Mouse (Mus musculus) stomach, postnatal 0 days (tissue): ENCODE data around the gene Atp8b3. TPM values are rescaled to one million over a fixed set of nuclear protein-coding genes. Genes with fewer than 3 reads are reported as not detected.

ENCODE experiments used
- ATAC-seq: fragments of 200-750 bp; cut with Nextera tagmentation; 2 replicates; pipeline ENCODE4 v1.8.0; 2017; ENCODE audit not compliant: low FRiP score, low TSS enrichment
- DNase-seq: peaks from one replicate; pipeline ENCODE4 v3.0.0-alpha.2; 2016; ENCODE audit warnings: low spot score
- H3K27ac ChIP-seq: fragments of 300-500 bp; sonication (generic); replicated peaks from 2 replicates; pipeline ENCODE4 v1.5.1; 2014; ENCODE audit warnings: mild to moderate bottlenecking, control low read depth
- H3K27me3 ChIP-seq: fragments of 300-500 bp; sonication (generic); 2 replicates; pipeline ENCODE4 v1.6.1; 2014; ENCODE audit warnings: low read length; ENCODE audit not compliant: control insufficient read depth, insufficient read depth
- H3K36me3 ChIP-seq: fragments of 300-500 bp; sonication (generic); 2 replicates; pipeline ENCODE4 v1.6.1; 2014; ENCODE audit warnings: low read length, mixed read lengths; ENCODE audit not compliant: control insufficient read depth, insufficient read depth
- H3K4me1 ChIP-seq: fragments of 300-500 bp; sonication (generic); replicated peaks from 2 replicates; pipeline ENCODE4 v1.6.1; 2014; ENCODE audit warnings: antibody characterized with exemption; ENCODE audit not compliant: control insufficient read depth, insufficient read depth
- H3K4me2 ChIP-seq: fragments of 300-500 bp; sonication (generic); replicated peaks from 2 replicates; pipeline ENCODE4 v1.6.1; 2014; ENCODE audit warnings: low read depth, mild to moderate bottlenecking, control low read depth, moderate library complexity
- H3K4me3 ChIP-seq: fragments of 300-500 bp; sonication (generic); 2 replicates; pipeline ENCODE4 v1.5.1; 2014; ENCODE audit warnings: low read depth, low read length, control low read depth
- H3K9ac ChIP-seq: fragments of 300-500 bp; sonication (generic); 2 replicates; pipeline ENCODE4 v1.6.1; 2014; ENCODE audit warnings: mild to moderate bottlenecking, low read length, control low read depth, mixed read lengths
- H3K9me3 ChIP-seq: fragments of 300-500 bp; sonication (generic); 2 replicates; pipeline ENCODE4 v1.6.1; 2016; ENCODE audit warnings: low read length; ENCODE audit not compliant: control insufficient read depth
- CTCF ChIP-seq: IDR thresholded peaks from 2 replicates; pipeline ENCODE4 v1.5.1; 2016; ENCODE audit warnings: antibody characterized with exemption, low read depth, mild to moderate bottlenecking, moderate library complexity
- EP300 ChIP-seq: optimal IDR thresholded peaks from 2 replicates; pipeline ENCODE3; 2016; ENCODE audit warnings: antibody characterized with exemption
- WGBS: fragments of 180-500 bp; shearing (Covaris S2); extraction: QIAGEN DNeasy Blood & Tissue Kit; methylation state at CpG from one replicate; pipeline ENCODE4 v1.1.7; 2014; 5-methylcytosine and 5-hydroxymethylcytosine counted together
- polyA plus RNA-seq: library from polyadenylated mRNA; unstranded; fragments of >200 nt; fragmentation: Nextera tagmentation; extraction: Ambion mirVana; gene quantifications from 2 replicates; pipeline ENCODE4 v1.2.1, GENCODE M21; 2015

Gene Atp8b3
- polyA plus RNA-seq, 1 experiment from 2014 or later = 0.10 TPM

DNA sequence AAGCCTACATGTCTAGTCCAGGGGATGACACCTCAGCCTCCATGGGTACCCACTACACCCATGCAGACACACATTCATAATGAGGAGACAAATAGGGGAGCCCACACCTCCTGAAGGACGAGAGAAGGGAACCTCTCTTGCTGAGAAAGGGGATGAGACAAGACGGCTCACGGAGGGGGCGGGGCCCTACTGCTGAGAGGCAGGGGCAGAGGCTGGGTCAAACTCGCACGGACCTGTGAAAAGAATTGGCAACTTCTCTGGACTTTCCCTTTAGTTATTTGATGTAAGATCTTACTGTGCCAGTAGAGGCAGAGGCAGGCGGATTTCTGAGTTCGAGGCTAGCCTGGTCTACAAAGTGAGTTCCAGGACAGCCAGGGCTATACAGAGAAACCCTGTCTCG is 13.4 kb upstream of the Atp8b3 start:
- Histone ChIP-seq H3K9ac (0 out of 2 replicates have a peak overlapping the region, but pooled peaks have one; percentile 35), H3K36me3 (peaks cover 13% of the 10 kb centered on the region), H3K27ac (no peak overlapping the region), H3K4me1 (no peaks in the 10 kb centered on the region), H3K4me3 (no peak overlapping the region), H3K4me2 (no peak overlapping the region), H3K27me3 (no peaks in the 10 kb centered on the region), H3K9me3 (no peaks in the 10 kb centered on the region)
- WGBS = 60% methylated on average over 9 of the region's 9 CpGs
- TF ChIP-seq CTCF (no peak), EP300 (no peak)
- DNase-seq = no peak
- no peak for ATAC-seq

DNA sequence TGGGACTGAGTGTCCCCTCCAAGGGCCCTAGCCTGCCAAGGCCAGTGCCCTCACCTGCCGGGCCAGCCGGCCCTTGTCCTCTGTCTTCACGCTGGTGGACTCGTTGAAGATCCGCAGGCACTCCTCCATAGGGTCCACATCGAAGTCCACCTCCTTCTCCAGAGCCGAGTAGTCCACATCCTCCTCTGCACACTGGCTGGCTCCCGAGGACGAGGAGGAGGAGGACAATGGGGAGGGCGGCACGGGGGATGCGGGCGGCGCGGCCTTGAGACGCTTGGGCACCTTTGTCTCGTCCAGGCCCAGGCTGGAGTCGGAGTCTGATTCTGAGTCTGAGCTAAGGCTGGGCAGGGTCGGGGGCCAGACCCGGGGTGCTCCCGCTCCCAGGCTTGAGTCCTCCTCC is 10.4 kb upstream of the Atp8b3 start:
- H3K27me3 ChIP-seq = no peaks in the 10 kb centered on the region
- H3K9me3 ChIP-seq = no peaks in the 10 kb centered on the region
- H3K4me2 ChIP-seq = no peak overlapping the region
- no peaks in the 10 kb centered on the region for H3K4me1 ChIP-seq
- TF ChIP-seq EP300 = no peak
- TF ChIP-seq CTCF = no peak
- no peak for ATAC-seq
- WGBS = 89% methylated on average over 21 of the region's 21 CpGs
- no peak overlapping the region for H3K27ac ChIP-seq
- H3K9ac ChIP-seq = no peak overlapping the region
- peaks cover 33% of the 10 kb centered on the region for H3K36me3 ChIP-seq
- DNase-seq = no peak
- H3K4me3 ChIP-seq = no peak overlapping the region

DNA sequence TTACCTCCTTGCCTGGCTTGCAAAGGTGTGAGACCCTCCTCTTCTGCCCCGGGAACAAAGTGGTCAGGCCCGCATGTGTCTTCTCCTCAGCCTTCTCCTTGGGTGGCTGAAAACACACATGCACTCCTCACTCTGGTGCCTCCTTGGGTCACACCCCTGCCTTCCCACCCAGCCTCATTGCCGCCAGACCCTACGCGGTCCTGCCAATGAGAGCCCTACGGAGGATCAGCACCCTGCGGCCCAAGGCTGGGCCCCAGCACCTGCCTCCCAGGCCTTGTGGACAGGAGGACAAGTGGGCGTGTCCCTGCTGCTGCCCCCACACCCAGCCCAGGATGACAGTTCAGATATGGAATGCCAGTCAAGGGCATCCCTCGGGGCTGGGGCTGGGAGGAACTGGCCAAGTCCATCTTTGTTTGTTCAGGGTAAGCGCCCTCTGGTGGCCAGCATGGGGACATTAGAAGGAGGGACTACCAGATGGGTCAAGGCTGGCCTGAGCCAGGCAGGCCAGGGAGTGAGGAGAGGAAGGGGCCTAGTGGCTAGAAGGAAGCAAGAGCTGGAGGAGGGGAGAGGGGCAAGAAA is 9.6 kb upstream of the Atp8b3 start:
- Histone ChIP-seq H3K9me3 (no peaks in the 10 kb centered on the region), H3K4me2 (no peak overlapping the region), H3K27me3 (no peaks in the 10 kb centered on the region), H3K36me3 (peaks cover 39% of the 10 kb centered on the region), H3K9ac (no peak overlapping the region), H3K27ac (no peak overlapping the region), H3K4me3 (no peak overlapping the region), H3K4me1 (no peaks in the 10 kb centered on the region)
- TF ChIP-seq EP300 = no peak
- TF ChIP-seq CTCF = peak; percentile 88
- DNase-seq (peak; percentile 71), ATAC-seq (peak; percentile 66)
- WGBS = 75% methylated on average over 10 of the region's 10 CpGs

DNA sequence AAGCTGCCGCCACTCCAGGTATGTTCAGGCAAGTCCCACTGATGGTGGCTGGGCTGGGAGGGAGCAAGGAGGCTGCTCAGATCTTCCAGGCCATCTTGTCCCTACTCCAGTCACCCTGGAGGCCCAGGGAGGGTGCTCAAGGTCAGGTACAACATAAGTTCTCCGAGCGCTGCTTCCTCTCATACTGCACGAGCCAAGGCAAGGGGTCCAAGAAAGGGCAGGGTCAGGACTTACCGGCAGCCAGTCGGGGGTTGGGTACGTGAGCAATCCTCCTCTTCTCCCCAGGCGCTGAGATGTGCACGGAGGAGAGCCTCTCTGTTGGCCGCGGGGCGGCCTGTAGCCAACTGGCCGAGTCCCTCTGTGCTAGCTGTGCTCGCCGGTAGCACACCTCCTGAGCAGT is 8.6 kb upstream of the Atp8b3 start:
- TF ChIP-seq EP300 = no peak
- no peak for TF ChIP-seq CTCF
- no peaks in the 10 kb centered on the region for H3K27me3 ChIP-seq
- H3K9ac ChIP-seq = no peak overlapping the region
- DNase-seq (no peak), ATAC-seq (no peak)
- no peaks in the 10 kb centered on the region for H3K4me1 ChIP-seq
- peaks cover 46% of the 10 kb centered on the region for H3K36me3 ChIP-seq
- H3K27ac ChIP-seq = no peak overlapping the region
- whole genome bisulfite sequencing = 92% methylated on average over 15 of the region's 15 CpGs
- H3K4me3 ChIP-seq = no peak overlapping the region
- no peaks in the 10 kb centered on the region for H3K9me3 ChIP-seq
- H3K4me2 ChIP-seq = no peak overlapping the region

DNA sequence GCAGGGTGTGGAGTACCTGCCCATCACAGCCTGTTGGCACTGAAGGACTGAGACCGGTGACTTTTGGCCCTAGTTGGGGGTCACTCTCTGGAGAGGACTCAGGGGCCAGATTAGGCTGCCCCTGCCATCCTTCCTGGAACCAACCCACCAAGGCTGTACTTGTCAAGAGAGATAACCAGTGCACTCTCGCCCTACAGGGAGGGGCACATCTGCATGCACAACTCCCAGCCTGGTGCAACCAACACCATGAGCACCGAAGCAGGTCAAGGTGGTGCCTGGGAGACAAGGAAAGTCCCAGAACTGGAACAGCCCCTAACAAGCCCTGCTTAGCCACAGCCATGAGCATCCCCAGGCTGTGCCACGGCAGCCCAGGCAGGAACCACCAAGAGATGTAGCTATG is 8.0 kb upstream of the Atp8b3 start:
- no peak for DNase-seq
- no peak for ATAC-seq
- H3K4me2 ChIP-seq = no peak overlapping the region
- H3K4me1 ChIP-seq = no peaks in the 10 kb centered on the region
- H3K27me3 ChIP-seq = no peaks in the 10 kb centered on the region
- H3K9me3 ChIP-seq = no peaks in the 10 kb centered on the region
- 90% methylated on average over 4 of the region's 4 CpGs for WGBS
- H3K36me3 ChIP-seq = peaks cover 48% of the 10 kb centered on the region
- no peak overlapping the region for H3K27ac ChIP-seq
- H3K9ac ChIP-seq = no peak overlapping the region
- H3K4me3 ChIP-seq = no peak overlapping the region
- TF ChIP-seq CTCF = no peak
- no peak for TF ChIP-seq EP300

DNA sequence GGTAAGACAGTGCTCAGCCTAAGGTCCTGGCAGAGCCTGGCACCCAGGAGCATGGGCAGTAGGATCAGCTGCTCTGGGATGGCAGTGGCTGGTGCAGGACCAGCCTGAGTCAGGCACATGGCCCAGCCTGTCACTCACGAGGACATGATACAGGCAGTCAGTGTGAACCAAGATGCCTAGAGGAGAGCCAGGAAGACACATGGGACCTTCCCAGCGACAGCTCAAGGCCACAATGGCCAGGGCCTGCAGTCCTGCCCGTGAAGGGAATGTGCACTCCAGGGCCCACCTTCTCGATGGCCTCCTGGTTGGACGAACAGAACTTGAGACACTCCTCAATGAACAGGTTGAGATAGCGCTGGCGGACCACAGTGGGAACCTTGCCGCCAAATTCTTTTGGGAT is 6.7 kb upstream of the Atp8b3 start:
- Histone ChIP-seq H3K9me3 (no peaks in the 10 kb centered on the region), H3K36me3 (peaks cover 50% of the 10 kb centered on the region), H3K27ac (no peak overlapping the region), H3K4me2 (no peak overlapping the region), H3K27me3 (no peaks in the 10 kb centered on the region), H3K9ac (no peak overlapping the region), H3K4me1 (no peaks in the 10 kb centered on the region), H3K4me3 (no peak overlapping the region)
- TF ChIP-seq EP300 = no peak
- TF ChIP-seq CTCF = no peak
- no peak for ATAC-seq
- no peak for DNase-seq
- WGBS = 86% methylated on average over 8 of the region's 8 CpGs
